Mouse (Mus musculus) kidney, adult 8-10 months (tissue): Measurements from ENCODE around the gene Tsc1.

Experiments used
- DNase-seq, 2 experiments: peaks; one replicate each; pipeline ENCODE4 v3.0.0; 2022

The Tsc1 gene

GRCm38 (mm10) chr2:28740159-28740558 lies 99.1 kb downstream of the Tsc1 start:
- DNase-seq: no peak
